In genomic region chr5:30712002-30712390, GRCm38 (mm10) we compare ENCODE assay signal across 7 mouse cellular contexts. TPM values are rescaled to one million over a fixed set of nuclear protein-coding genes. Genes with fewer than 3 reads are reported as not detected.
A peak's percentile ranks its signal among the peaks of the same experiment; 100 is the strongest.
DNase-seq lines count a peak whose midpoint lies in the region; ATAC-seq lines count a peak whose summit lies in the region.

No protein-coding gene starts in this region.

- DNase-seq in lung, postnatal 14 days: no peak
- DNase-seq in forebrain, embryonic 11.5 days (ENCODE audit: low spot score): no peak
- no peak for DNase-seq in layer of hippocampus, adult 8-10 months (ENCODE audit: low spot score in 2 of 2)
- no peak for DNase-seq in right cerebral cortex, postnatal 10 days (ENCODE audit: low spot score in 2 of 2)

- H3K27me3 ChIP-seq in lung, embryonic 16.5 days (ENCODE audit: control insufficient read depth, insufficient read depth, low read depth, low read length): peaks cover 41% of the 10 kb centered on the region
- H3K27me3 ChIP-seq in forebrain, embryonic 11.5 days (ENCODE audit: control insufficient read depth, insufficient read depth, low read length): no peaks in the 10 kb centered on the region
- H3K27me3 ChIP-seq in limb, embryonic 12.5 days: peaks cover 73% of the 10 kb centered on the region
- H3K27me3 ChIP-seq in stomach, embryonic 14.5 days (ENCODE audit: control insufficient read depth, insufficient read depth, low read length): peaks cover 12% of the 10 kb centered on the region; the same call in 1 of the 2 replicates

- H3K4me2 ChIP-seq in lung, embryonic 16.5 days (ENCODE audit: low read depth, low read length): peak overlapping the region; percentile 95
- H3K4me2 ChIP-seq in forebrain, embryonic 11.5 days (ENCODE audit: low read depth, low read length, severe bottlenecking): peak overlapping the region; percentile 95
- peak overlapping the region; percentile 88 for H3K4me2 ChIP-seq in limb, embryonic 12.5 days
- peak overlapping the region; percentile 96 for H3K4me2 ChIP-seq in stomach, embryonic 14.5 days (replicated peaks; ENCODE audit: low read depth, low read length)

- no peaks in the 10 kb centered on the region for H3K36me3 ChIP-seq in lung, embryonic 16.5 days (ENCODE audit: control insufficient read depth, insufficient read depth, low read length)
- H3K36me3 ChIP-seq in forebrain, embryonic 11.5 days (ENCODE audit: control insufficient read depth, insufficient read depth, low read length): no peaks in the 10 kb centered on the region
- no peaks in the 10 kb centered on the region for H3K36me3 ChIP-seq in limb, embryonic 12.5 days
- no peaks in the 10 kb centered on the region for H3K36me3 ChIP-seq in stomach, embryonic 14.5 days (ENCODE audit: control insufficient read depth, insufficient read depth, low read length)

- H3K9ac ChIP-seq in lung, embryonic 16.5 days (ENCODE audit: low read length): peak overlapping the region; percentile 60
- peak overlapping the region; percentile 88 for H3K9ac ChIP-seq in forebrain, embryonic 11.5 days (ENCODE audit: low read length)
- H3K9ac ChIP-seq in limb, embryonic 12.5 days (replicated peaks): peak overlapping the region; percentile 58
- H3K9ac ChIP-seq in stomach, embryonic 14.5 days (replicated peaks; ENCODE audit: low read depth, low read length): peak overlapping the region; percentile 0; the same call in 1 of the 2 replicates

- H3K27ac ChIP-seq in lung, embryonic 16.5 days (ENCODE audit: low read length): no peak overlapping the region
- peak overlapping the region; percentile 65 for H3K27ac ChIP-seq in forebrain, embryonic 11.5 days (ENCODE audit: low read depth, low read length)
- no peak overlapping the region for H3K27ac ChIP-seq in limb, embryonic 12.5 days
- no peak overlapping the region for H3K27ac ChIP-seq in stomach, embryonic 14.5 days (ENCODE audit: low read length)

- under 1% methylated on average over 14 of the region's 14 CpGs for whole genome bisulfite sequencing in lung, embryonic 16.5 days
- under 1% methylated on average over 14 of the region's 14 CpGs for WGBS in forebrain, embryonic 11.5 days
- under 1% methylated on average over 14 of the region's 14 CpGs for WGBS in limb, embryonic 12.5 days
- WGBS in stomach, embryonic 14.5 days: 0% methylated on average over 14 of the region's 14 CpGs

- ATAC-seq in lung, embryonic 16.5 days (ENCODE audit: low read depth): no peak
- ATAC-seq in forebrain, embryonic 11.5 days (replicated peaks; ENCODE audit: low FRiP score): peak; percentile 4; the same call in 1 of the 2 replicates
- no peak; the same call in 1 of the 2 replicates for ATAC-seq in limb, embryonic 12.5 days (ENCODE audit: insufficient number of reproducible peaks, insufficient read depth, low FRiP score, low TSS enrichment, low read depth)
- ATAC-seq in stomach, embryonic 14.5 days (ENCODE audit: insufficient number of reproducible peaks, insufficient read depth, low FRiP score, low read depth): no peak; the same call in 1 of the 2 replicates

- H3K4me1 ChIP-seq in lung, embryonic 16.5 days (replicated peaks; ENCODE audit: control insufficient read depth, insufficient read depth, low read length): peaks cover 23% of the 10 kb centered on the region
- H3K4me1 ChIP-seq in forebrain, embryonic 11.5 days (replicated peaks; ENCODE audit: control insufficient read depth, insufficient read depth, low read length): no peaks in the 10 kb centered on the region; the same call in 1 of the 2 replicates
- peaks cover 20% of the 10 kb centered on the region for H3K4me1 ChIP-seq in limb, embryonic 12.5 days (replicated peaks)
- H3K4me1 ChIP-seq in stomach, embryonic 14.5 days (ENCODE audit: control insufficient read depth, insufficient read depth, low read length): peaks cover 12% of the 10 kb centered on the region; the same call in 1 of the 2 replicates

- H3K4me3 ChIP-seq in lung, embryonic 16.5 days (ENCODE audit: low read length): peak overlapping the region; percentile 52
- peak overlapping the region; percentile 66 for H3K4me3 ChIP-seq in forebrain, embryonic 11.5 days (ENCODE audit: low read depth, low read length)
- peak overlapping the region; percentile 58 for H3K4me3 ChIP-seq in limb, embryonic 12.5 days (replicated peaks)
- H3K4me3 ChIP-seq in stomach, embryonic 14.5 days (ENCODE audit: low read depth, low read length): peak overlapping the region; percentile 46

- no peaks in the 10 kb centered on the region for H3K9me3 ChIP-seq in lung, embryonic 16.5 days (ENCODE audit: control insufficient read depth, low read length)
- H3K9me3 ChIP-seq in forebrain, embryonic 11.5 days (ENCODE audit: control insufficient read depth, low read length): no peaks in the 10 kb centered on the region
- H3K9me3 ChIP-seq in limb, embryonic 12.5 days: no peaks in the 10 kb centered on the region
- no peaks in the 10 kb centered on the region for H3K9me3 ChIP-seq in stomach, embryonic 14.5 days (ENCODE audit: control insufficient read depth, low read depth, low read length)

RNA-seq across cellular contexts. Expression of gene Dpysl5, which starts 0.6 kb away (rescaled TPM):
- 4.7 and 4.8 TPM in 2 replicates for polyA plus RNA-seq in lung, embryonic 16.5 days (2015; fragmentation: Nextera tagmentation; extraction: Ambion mirVana)
- polyA plus RNA-seq in forebrain, embryonic 11.5 days (2014; fragmentation: Nextera tagmentation; extraction: Ambion mirVana): 91.8 and 97.0 TPM in 2 replicates
- 5.4 and 5.5 TPM in 2 replicates for polyA plus RNA-seq in limb, embryonic 12.5 days (2016; fragmentation: Nextera tagmentation; extraction: Ambion mirVana)
- polyA plus RNA-seq in stomach, embryonic 14.5 days (2014; fragmentation: Nextera tagmentation; extraction: Ambion mirVana): 10.3 and 11.0 TPM in 2 replicates
- total RNA-seq in layer of hippocampus, adult 8-10 months (2022): 10 to 100 TPM; 23.6 to 33.6 (median 30.8) TPM

RNA-seq across cellular contexts. Expression of gene Cenpa, which starts 45.4 kb away (rescaled TPM):
- 280 and 298 TPM in 2 replicates for polyA plus RNA-seq in lung, embryonic 16.5 days (2015; fragmentation: Nextera tagmentation; extraction: Ambion mirVana)
- polyA plus RNA-seq in forebrain, embryonic 11.5 days (2014; fragmentation: Nextera tagmentation; extraction: Ambion mirVana): 439 and 447 TPM in 2 replicates
- 402 and 439 TPM in 2 replicates for polyA plus RNA-seq in limb, embryonic 12.5 days (2016; fragmentation: Nextera tagmentation; extraction: Ambion mirVana)
- 264 and 303 TPM in 2 replicates for polyA plus RNA-seq in stomach, embryonic 14.5 days (2014; fragmentation: Nextera tagmentation; extraction: Ambion mirVana)
- 1 to 10 TPM; 2.3 to 5.2 (median 3.4) TPM for total RNA-seq in layer of hippocampus, adult 8-10 months (2022)

Comparison
In these comparisons a context has a peak if more than half of its experiments do, and no peak if none do; other contexts are left out.
1. H3K9ac ChIP-seq: peak in every context shown above with its lines; median percentile 88 in forebrain, embryonic 11.5 days; 60 in lung, embryonic 16.5 days; 58 in limb, embryonic 12.5 days; 0 in stomach, embryonic 14.5 days.